Mouse (Mus musculus): ENCODE data around the gene Fuk. TPM values are rescaled to one million over a fixed set of nuclear protein-coding genes. Genes with fewer than 3 reads are reported as not detected.
"Not testable (repeated sequence)": the region's sequence is repeated elsewhere in the genome, so short reads cannot be mapped to it uniquely, and the experiment has no call there.

Fuk gene
- polyA plus RNA-seq, 1 experiment from 2014 or later: 10.6 TPM

DNA sequence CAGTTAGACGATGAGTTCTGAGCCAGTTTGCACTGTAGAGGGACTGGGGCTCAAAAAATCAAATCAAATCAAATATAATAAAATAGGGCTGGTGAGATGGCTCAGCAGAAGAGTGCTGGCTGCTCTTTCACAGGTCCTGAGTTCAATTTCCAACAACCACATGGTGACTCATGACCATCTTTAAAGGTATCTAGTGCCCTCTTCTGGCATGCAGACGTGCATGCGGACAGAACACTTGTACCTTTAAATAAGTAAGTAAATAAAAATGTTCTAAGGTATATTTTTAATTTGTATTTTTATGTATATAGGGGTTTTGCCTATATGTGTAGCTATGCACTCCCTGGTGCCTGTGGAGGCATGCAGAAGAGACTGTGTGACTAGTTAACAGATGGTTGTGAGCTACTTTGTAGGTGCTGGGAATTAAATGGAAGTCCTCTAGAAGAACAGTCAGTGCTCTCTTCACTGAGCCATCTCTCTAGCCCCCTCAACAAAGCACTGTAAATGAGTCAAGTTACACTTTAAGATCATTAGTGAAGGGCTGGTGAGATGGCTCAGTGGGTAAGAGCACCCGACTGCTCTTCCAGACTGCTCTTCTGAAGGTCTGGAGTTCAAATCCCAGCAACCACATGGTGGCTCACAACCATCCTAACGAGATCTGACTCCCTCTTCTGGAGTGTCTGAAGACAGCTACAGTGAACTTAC is 45.4 kb downstream of the Fuk start:
- Histone ChIP-seq H3K36me3 (peaks cover 55% of the 10 kb centered on the region), H3K9me3 (no peaks in the 10 kb centered on the region), H3K9ac (no peak overlapping the region), H3K27ac (no peak overlapping the region), H3K27me3 (replicated peaks) (no peaks in the 10 kb centered on the region), H3K4me2 (no peak overlapping the region), H3K4me1 (no peaks in the 10 kb centered on the region), H3K4me3 (replicated peaks) (no peak overlapping the region)
- no peak for ATAC-seq (ENCODE audit: insufficient read depth, low FRiP score, low read depth)
- 83% methylated on average over 5 of the region's 5 CpGs for WGBS

DNA sequence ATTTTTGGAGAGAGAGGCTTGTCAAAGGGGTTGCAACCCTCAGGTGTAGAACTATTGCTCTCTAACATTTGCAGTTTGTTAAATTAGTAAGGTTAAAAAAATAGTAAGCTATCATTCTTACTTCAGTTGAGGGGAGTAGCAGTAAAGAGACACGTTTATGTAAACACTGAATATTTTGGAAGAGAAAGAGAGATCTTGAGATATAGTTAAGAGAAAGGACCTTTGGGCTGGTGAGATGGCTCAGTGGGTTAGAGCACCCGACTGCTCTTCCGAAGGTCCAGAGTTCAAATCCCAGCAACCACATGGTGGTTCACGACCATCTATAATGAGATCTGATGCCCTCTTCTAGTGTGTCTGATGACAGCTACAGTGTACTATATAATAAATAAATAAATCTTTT is 46.2 kb downstream of the Fuk start:
- H3K9me3 ChIP-seq; H3K27me3 ChIP-seq (replicated peaks); ATAC-seq (ENCODE audit: insufficient read depth, low FRiP score, low read depth); H3K27ac ChIP-seq; H3K9ac ChIP-seq; H3K4me1 ChIP-seq; H3K4me3 ChIP-seq (replicated peaks); H3K4me2 ChIP-seq: not testable (repeated sequence)
- H3K36me3 ChIP-seq: peaks cover 54% of the 10 kb centered on the region
- WGBS: 94% methylated on average over 4 of the region's 4 CpGs

DNA sequence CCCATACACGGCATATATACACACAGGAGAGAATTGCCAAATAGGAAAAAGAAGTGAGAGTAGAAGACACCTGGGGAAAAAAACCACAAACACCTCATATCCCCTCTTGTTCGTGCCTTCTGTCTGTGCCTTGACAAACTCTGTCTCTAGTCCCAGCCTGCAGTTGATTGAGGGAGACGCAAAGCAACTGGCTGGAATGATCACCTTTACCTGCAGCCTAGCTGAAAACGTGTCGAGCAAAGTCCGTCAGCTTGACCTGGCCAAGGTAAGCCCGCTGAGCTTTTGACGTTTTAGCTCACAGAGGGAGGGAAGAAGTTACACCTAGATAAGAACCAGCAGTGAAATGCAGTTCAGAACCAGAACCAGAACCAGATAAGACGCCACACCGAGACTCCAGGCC is 51.1 kb downstream of the Fuk start:
- ATAC-seq (ENCODE audit: insufficient read depth, low FRiP score, low read depth): no peak
- 91% methylated on average over 10 of the region's 10 CpGs for WGBS
- Histone ChIP-seq H3K4me1 (peaks cover 6% of the 10 kb centered on the region), H3K27ac (no peak overlapping the region), H3K4me3 (replicated peaks) (no peak overlapping the region), H3K4me2 (no peak overlapping the region), H3K36me3 (peaks cover 36% of the 10 kb centered on the region), H3K9ac (no peak overlapping the region), H3K9me3 (no peaks in the 10 kb centered on the region), H3K27me3 (replicated peaks) (no peaks in the 10 kb centered on the region)

DNA sequence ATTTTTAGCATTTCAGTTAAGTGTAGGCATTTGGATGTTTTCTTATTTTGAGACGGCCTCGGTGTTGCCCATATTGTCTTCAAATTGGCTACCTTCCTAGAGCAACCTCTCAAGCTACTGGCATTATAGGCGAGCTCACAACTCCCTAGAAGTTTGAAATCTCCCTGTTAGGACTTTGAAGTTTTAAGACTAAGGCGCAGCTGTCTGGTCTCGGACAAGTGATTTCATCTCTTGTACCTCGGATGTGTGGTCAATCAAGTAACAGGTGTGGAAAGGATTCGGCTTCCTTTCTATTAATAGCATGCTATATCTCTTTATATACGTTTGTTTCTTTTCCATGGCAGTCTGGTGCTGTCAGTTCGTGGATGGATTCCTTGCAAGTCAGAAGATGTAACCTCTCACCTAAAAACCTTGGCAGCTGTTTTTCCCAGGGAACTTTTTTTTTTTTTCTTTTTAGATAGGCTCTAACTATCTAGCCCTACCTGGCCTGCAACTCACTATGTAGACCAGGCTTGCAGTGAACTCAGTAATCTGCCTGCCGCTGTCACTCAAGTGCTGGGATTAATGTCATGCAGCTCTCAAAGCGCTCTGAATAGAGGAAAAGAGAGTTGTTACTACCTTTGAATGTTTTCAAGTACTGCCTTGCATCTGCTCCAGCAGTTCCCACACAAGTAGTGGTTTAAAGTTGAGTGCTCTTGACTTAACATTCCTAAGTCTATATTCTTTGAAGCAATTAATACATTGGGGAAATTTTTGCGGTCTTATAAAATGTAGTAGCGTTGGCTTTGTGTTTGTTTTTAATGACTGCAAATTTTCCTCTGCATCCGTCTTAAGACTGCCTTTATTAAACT is 54.4 kb downstream of the Fuk start:
- Histone ChIP-seq H3K9ac (peak overlapping the region; percentile 53; the same call in 1 of the 2 replicates), H3K27ac (0 out of 2 replicates have a peak overlapping the region, but pooled peaks have one; percentile 86), H3K9me3 (no peaks in the 10 kb centered on the region), H3K4me1 (peaks cover 12% of the 10 kb centered on the region), H3K4me2 (peak overlapping the region; percentile 73), H3K27me3 (replicated peaks) (no peaks in the 10 kb centered on the region), H3K4me3 (replicated peaks) (peak overlapping the region; percentile 78), H3K36me3 (peaks cover 29% of the 10 kb centered on the region)
- WGBS: 55% methylated on average over 14 of the region's 14 CpGs
- no peak for ATAC-seq (ENCODE audit: insufficient read depth, low FRiP score, low read depth)

DNA sequence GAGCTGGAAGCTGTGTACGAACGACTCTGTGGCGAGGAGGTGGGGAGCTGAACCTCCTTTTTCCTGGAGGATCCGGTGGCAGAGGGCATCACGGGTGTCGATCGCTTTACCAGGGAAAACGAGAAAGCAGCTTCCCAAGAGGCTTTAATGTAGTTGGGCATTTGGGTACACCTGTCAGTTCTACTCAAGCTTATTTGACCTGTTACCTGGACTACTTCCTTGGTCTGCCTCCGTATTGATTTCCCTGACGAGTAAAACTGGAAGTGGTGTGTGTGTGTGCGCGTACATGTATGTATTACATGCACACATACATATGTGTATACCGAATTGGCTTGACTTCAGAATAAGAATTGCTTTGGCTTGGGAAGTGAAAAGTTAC is 55.1 kb downstream of the Fuk start:
- Histone ChIP-seq H3K36me3 (peaks cover 21% of the 10 kb centered on the region), H3K4me1 (peaks cover 12% of the 10 kb centered on the region), H3K4me3 (replicated peaks) (peak overlapping the region; percentile 78), H3K27ac (peak overlapping the region; percentile 86), H3K27me3 (replicated peaks) (no peaks in the 10 kb centered on the region), H3K4me2 (peak overlapping the region; percentile 73), H3K9ac (peak overlapping the region; percentile 53; the same call in 1 of the 2 replicates), H3K9me3 (no peaks in the 10 kb centered on the region)
- no peak; the same call in 1 of the 2 replicates for ATAC-seq (ENCODE audit: insufficient read depth, low FRiP score, low read depth)
- 1% methylated on average over 13 of the region's 13 CpGs for WGBS

DNA sequence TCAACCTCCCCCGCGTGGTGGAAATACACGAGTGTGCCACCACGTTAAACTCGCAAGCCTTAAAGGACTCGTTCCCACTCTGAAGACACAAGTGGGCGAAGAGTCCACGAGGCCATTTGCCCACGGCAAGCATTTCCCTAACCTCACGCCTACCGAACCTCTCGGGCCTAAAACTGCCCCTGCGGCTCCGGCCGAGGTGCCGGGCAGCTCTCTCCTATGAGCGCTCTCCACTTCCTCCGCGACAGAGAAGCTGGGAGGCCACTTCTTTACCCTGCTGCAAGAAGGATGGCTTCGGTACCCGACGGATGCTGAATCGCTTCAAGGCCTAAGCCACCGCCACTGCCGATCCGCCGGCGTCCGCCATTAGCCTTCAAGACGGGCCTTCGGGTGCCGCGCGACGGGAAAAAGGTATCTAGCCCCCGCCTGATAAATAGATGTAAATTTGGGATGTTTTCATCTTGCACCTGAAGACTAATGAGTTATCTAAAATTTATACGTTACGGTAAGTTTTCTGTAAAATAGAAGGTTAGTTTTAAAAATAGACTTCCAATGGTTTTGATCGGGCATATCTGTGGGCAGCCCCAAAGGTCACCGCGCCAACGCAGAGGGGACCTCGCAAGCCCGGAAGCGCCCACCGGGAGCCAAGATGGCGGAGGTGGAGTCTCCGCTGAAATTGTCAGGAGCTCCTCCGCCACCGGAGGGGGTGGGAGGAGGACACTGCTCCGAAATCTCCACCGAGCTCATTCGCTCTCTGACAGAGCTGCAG is 55.7 kb downstream of the Fuk start, which contains the start of the genes Cog4 and Sf3b3:
Gene Cog4, plus strand, starts transcription at position 196 of the 766 bp plus-strand sequence.
Gene Sf3b3, minus strand, starts transcription at position 383 of the 766 bp plus-strand sequence.
- Histone ChIP-seq H3K27ac (peak within 1 kb of the TSS; percentile 86), H3K4me2 (peak within 1 kb of the TSS; percentile 73), H3K27me3 (replicated peaks) (no peaks in the 10 kb centered on the region), H3K9ac (peak within 1 kb of the TSS; percentile 79), H3K4me1 (peaks cover 12% of the 10 kb centered on the region), H3K36me3 (peaks cover 17% of the 10 kb centered on the region; the same call in 1 of the 2 replicates), H3K9me3 (no peaks in the 10 kb centered on the region), H3K4me3 (replicated peaks) (peak within 1 kb of the TSS; percentile 78)
- ATAC-seq (ENCODE audit: insufficient read depth, low FRiP score, low read depth): peak; percentile 80
- WGBS: under 1% methylated on average over 53 of the region's 53 CpGs

DNA sequence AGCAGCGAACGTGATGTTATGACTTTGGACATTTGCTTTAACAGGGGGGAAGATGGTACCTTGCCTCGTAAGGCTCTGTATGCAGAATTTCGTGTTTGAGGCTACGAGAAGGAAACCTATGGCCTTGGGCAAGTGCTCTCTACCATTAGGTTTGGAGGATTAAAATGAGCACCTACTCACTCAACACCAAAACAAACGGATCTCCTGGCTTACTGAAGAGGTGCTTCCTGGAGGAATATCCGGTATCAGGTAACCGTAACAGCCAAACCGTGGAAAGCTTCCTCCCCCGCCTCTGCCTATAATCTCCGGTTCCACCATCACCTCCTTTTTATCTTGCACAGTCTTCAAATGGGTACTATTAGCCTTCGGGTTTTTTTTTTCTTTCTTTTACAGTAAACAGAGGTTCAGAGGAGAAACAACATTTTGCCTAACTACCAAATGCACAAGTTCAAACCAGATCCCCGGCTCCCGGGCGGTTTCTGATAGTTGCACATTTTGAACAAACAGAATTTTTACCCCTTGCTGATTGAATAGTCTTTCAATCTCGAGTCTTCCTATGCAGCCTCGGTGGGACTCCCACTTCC is 56.4 kb downstream of the Fuk start:
- peak overlapping the region; percentile 78 for H3K4me3 ChIP-seq (replicated peaks)
- no peak for ATAC-seq (ENCODE audit: insufficient read depth, low FRiP score, low read depth)

DNA sequence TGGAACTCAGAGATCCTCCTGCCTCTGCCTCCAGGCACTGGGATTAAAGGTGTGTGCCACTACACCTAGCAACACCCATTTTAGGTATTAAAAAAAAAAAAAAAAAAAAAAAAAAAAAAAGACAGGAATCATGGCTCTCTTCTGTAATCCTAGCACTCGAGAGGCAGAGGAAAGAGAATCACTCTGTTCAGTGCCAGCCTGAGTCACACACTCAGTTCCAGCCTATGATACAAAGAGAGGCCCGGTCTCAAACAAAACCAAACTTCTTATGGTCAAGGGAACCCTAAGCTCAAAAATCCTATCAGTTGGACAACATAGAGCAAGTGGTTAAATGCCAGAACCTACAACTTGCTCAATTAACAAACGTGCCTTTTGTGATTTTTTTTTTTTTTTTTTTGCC is 57.3 kb downstream of the Fuk start:
- ATAC-seq (ENCODE audit: insufficient read depth, low FRiP score, low read depth): no peak
- H3K36me3 ChIP-seq: peaks cover 26% of the 10 kb centered on the region
- no peaks in the 10 kb centered on the region for H3K9me3 ChIP-seq
- H3K27me3 ChIP-seq (replicated peaks): no peaks in the 10 kb centered on the region
- H3K9ac ChIP-seq: no peak overlapping the region
- peaks cover 12% of the 10 kb centered on the region for H3K4me1 ChIP-seq
- H3K27ac ChIP-seq: no peak overlapping the region
- H3K4me2 ChIP-seq: peak overlapping the region; percentile 73; the same call in 1 of the 2 replicates
- 70% methylated on average over 3 of the region's 3 CpGs for WGBS
- H3K4me3 ChIP-seq (replicated peaks): no peak overlapping the region

More for the DNA sequence above, 56.4 kb downstream of the Fuk start:
- 4% methylated on average over 17 of the region's 17 CpGs for WGBS
- Histone ChIP-seq H3K9ac (peak overlapping the region; percentile 79), H3K9me3 (no peaks in the 10 kb centered on the region), H3K36me3 (peaks cover 20% of the 10 kb centered on the region), H3K4me1 (peaks cover 12% of the 10 kb centered on the region), H3K27ac (peak overlapping the region; percentile 86), H3K4me2 (peak overlapping the region; percentile 73), H3K27me3 (replicated peaks) (no peaks in the 10 kb centered on the region)

DNA sequence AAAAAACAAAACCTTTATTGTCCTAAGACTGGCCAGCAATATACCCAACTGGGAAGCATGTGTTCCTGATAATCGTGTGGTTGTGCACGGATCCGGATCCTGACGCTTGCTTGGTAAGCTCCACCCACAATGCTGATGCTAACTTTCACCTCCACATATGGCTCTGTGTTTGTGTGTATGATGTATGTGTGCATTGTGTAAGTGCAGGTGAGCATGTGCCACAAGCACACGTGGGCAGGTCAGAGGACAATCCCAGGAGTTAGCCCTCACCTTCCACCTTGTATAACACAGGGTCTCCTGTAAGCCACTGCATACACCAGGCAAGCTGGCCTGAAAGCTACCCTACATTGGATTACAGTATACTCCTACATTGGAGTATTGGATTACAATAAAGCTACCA is 59.1 kb downstream of the Fuk start:
- no peak overlapping the region for H3K9ac ChIP-seq
- ATAC-seq (ENCODE audit: insufficient read depth, low FRiP score, low read depth): no peak
- peaks cover 42% of the 10 kb centered on the region for H3K36me3 ChIP-seq
- no peak overlapping the region for H3K4me2 ChIP-seq
- H3K4me3 ChIP-seq (replicated peaks): no peak overlapping the region
- H3K27me3 ChIP-seq (replicated peaks): no peaks in the 10 kb centered on the region
- 84% methylated on average over 5 of the region's 5 CpGs for WGBS
- no peaks in the 10 kb centered on the region for H3K9me3 ChIP-seq
- no peak overlapping the region for H3K27ac ChIP-seq
- H3K4me1 ChIP-seq: peaks cover 12% of the 10 kb centered on the region

DNA sequence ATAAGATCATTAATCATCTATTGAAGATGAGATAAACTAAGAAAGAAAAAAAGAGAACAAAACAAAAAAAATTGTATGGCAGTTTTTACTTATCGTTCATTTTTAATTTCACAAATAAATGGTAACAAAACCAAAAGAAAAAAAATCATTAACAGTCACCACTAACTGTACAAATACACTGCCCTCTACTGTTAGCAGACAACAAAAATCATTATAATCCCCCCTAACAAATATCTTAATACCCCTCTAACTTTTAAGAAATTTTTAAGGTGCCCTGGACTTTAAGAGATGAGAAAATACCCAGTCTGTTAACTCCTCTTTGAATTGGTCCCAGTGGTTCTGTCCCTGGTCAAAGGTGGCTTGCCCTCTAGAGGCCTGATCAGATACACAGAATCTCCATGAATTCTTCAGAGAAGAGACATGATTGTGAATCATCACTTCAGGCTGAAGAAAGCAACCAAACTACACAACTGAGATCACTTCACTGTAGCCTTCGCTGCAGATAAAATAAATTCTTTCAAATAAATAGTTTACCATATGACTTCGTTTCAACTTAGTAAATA is 60.2 kb downstream of the Fuk start:
- Histone ChIP-seq H3K36me3 (peaks cover 52% of the 10 kb centered on the region), H3K4me3 (replicated peaks) (no peak overlapping the region), H3K27ac (no peak overlapping the region), H3K9ac (no peak overlapping the region), H3K27me3 (replicated peaks) (no peaks in the 10 kb centered on the region), H3K4me1 (0 out of 2 replicates have a peak, but pooled peaks cover 5% of the 10 kb centered on the region), H3K9me3 (no peaks in the 10 kb centered on the region), H3K4me2 (no peak overlapping the region)
- WGBS: 86% methylated on average over 3 of the region's 3 CpGs
- ATAC-seq (ENCODE audit: insufficient read depth, low FRiP score, low read depth): no peak
